Mouse (Mus musculus) CH12.LX (cell line): ENCODE measurements at regions not wholly inside any gene's neighbourhood (a gene's known extent, or its start where the extent isn't known, plus 50 kb on each side); places are given as distances from the start of the nearest gene placed in this dataset.

Source experiments
- DNase-seq: peaks from one replicate; pipeline ENCODE4 v3.0.0-alpha.2; 2013; ENCODE audit errors: extremely low read depth
- H3K27ac ChIP-seq: 2 replicates; pipeline ENCODE4 v1.5.1; 2012; ENCODE audit warnings: low read depth, mild to moderate bottlenecking, control low read depth, moderate library complexity; ENCODE audit not compliant: insufficient read depth
- H3K27me3 ChIP-seq: replicated peaks from 2 replicates; pipeline ENCODE3; 2012; ENCODE audit warnings: inconsistent platforms
- H3K36me3 ChIP-seq, 2 experiments: replicated peaks in 1 of 2; 2 replicates each; pipeline versions ENCODE3 to v1.6.1; 2012; ENCODE audit warnings: inconsistent platforms in 1 of 2, low read length in 1 of 2, mild to moderate bottlenecking in 1 of 2, mixed read lengths in 1 of 2, moderate library complexity in 1 of 2; ENCODE audit not compliant: control insufficient read depth in 1 of 2, insufficient read depth in 1 of 2
- H3K4me1 ChIP-seq, 2 experiments: 2 replicates each; pipeline ENCODE4 v1.6.1; 2012; ENCODE audit warnings: inconsistent platforms in 1 of 2, moderate library complexity in 1 of 2; ENCODE audit not compliant: insufficient read depth in 2 of 2, control insufficient read depth in 1 of 2
- H3K4me2 ChIP-seq: 2 replicates; pipeline ENCODE4 v1.6.1; 2012; ENCODE audit warnings: low read depth, mild to moderate bottlenecking, control low read depth; ENCODE audit not compliant: poor library complexity, insufficient read depth, severe bottlenecking
- H3K4me3 ChIP-seq, 3 experiments: fragments of 150-350 bp in 1 of 3; sonication (generic) in 1 of 3; replicated peaks in 1 of 3; 2 replicates each; pipeline versions ENCODE3 to v1.5.1; 2011 to 2012; ENCODE audit warnings: low read depth in 2 of 3, low read length in 2 of 3, mild to moderate bottlenecking in 2 of 3, moderate library complexity in 2 of 3, control low read depth in 1 of 3, improper control_type of control experiment in 1 of 3, inconsistent platforms in 1 of 3, mixed read lengths in 1 of 3; ENCODE audit not compliant: poor library complexity in 1 of 3
- H3K79me2 ChIP-seq: replicated peaks from 2 replicates; pipeline ENCODE4 v1.6.1; 2012; ENCODE audit warnings: mild to moderate bottlenecking, moderate library complexity; ENCODE audit not compliant: control insufficient read depth, poor library complexity, insufficient read depth, severe bottlenecking; ENCODE audit errors: extremely low read depth
- H3K9ac ChIP-seq: 2 replicates; pipeline ENCODE4 v1.6.1; 2012; ENCODE audit warnings: low read depth, mild to moderate bottlenecking, control low read depth, moderate library complexity; ENCODE audit not compliant: insufficient read depth
- H3K9me3 ChIP-seq: replicated peaks from 2 replicates; pipeline ENCODE3; 2012; ENCODE audit warnings: low read length, inconsistent platforms, mixed read lengths
- BHLHE40 ChIP-seq: IDR thresholded peaks from 2 replicates; pipeline ENCODE4 v1.6.1; 2011; ENCODE audit warnings: mild to moderate bottlenecking, low read depth, low read length, improper control_type of control experiment
- CHD1 ChIP-seq: IDR thresholded peaks from 2 replicates; pipeline ENCODE4 v1.6.1; 2012; ENCODE audit warnings: low read depth, low read length, improper control_type of control experiment, inconsistent platforms
- CHD2 ChIP-seq: IDR thresholded peaks from 2 replicates; pipeline ENCODE4 v1.6.1; 2011; ENCODE audit warnings: low read length, improper control_type of control experiment
- E2F4 ChIP-seq: IDR thresholded peaks from 2 replicates; pipeline ENCODE4 v1.6.1; 2011; ENCODE audit warnings: low read depth, low read length, improper control_type of control experiment; ENCODE audit not compliant: insufficient replicate concordance
- ELF1 ChIP-seq: IDR thresholded peaks from 2 replicates; pipeline ENCODE4 v1.6.1; 2014; ENCODE audit warnings: low read depth, mild to moderate bottlenecking, inconsistent platforms, low read length, improper control_type of control experiment
- HCFC1 ChIP-seq: IDR thresholded peaks from 2 replicates; pipeline ENCODE4 v1.6.1; 2012; ENCODE audit warnings: low read depth, mild to moderate bottlenecking, inconsistent platforms, low read length, improper control_type of control experiment
- KAT2A ChIP-seq: IDR thresholded peaks from 2 replicates; pipeline ENCODE4 v1.6.1; 2012; ENCODE audit warnings: low read length, improper control_type of control experiment, inconsistent platforms; ENCODE audit not compliant: insufficient replicate concordance
- MAX ChIP-seq: IDR thresholded peaks from 2 replicates; pipeline ENCODE4 v1.6.1; 2011; ENCODE audit warnings: low read length, improper control_type of control experiment
- MAZ ChIP-seq: IDR thresholded peaks from 2 replicates; pipeline ENCODE4 v1.6.1; 2012; ENCODE audit warnings: low read depth, mild to moderate bottlenecking, inconsistent platforms, low read length, improper control_type of control experiment, moderate library complexity
- MEF2A ChIP-seq: IDR thresholded peaks from 2 replicates; pipeline ENCODE4 v1.6.1; 2014; ENCODE audit warnings: low read depth, mild to moderate bottlenecking, inconsistent platforms, low read length, improper control_type of control experiment, borderline replicate concordance
- MYC ChIP-seq: IDR thresholded peaks from 2 replicates; pipeline ENCODE4 v1.6.1; 2011; ENCODE audit warnings: low read depth, mild to moderate bottlenecking, improper control_type of control experiment, low read length
- PAX5 ChIP-seq: IDR thresholded peaks from 2 replicates; pipeline ENCODE4 v1.6.1; 2012; ENCODE audit warnings: low read length, inconsistent platforms, mixed read lengths
- RAD21 ChIP-seq: IDR thresholded peaks from 2 replicates; pipeline ENCODE4 v1.6.1; 2011; ENCODE audit warnings: low read depth, mild to moderate bottlenecking, low read length, improper control_type of control experiment, moderate library complexity
- RCOR1 ChIP-seq: conservative IDR thresholded peaks from 2 replicates; pipeline ENCODE4 v1.6.1; 2012; ENCODE audit warnings: low read depth, mild to moderate bottlenecking, inconsistent platforms, low read length, improper control_type of control experiment
- SIN3A ChIP-seq: IDR thresholded peaks from 2 replicates; pipeline ENCODE4 v1.6.1; 2012; ENCODE audit warnings: low read length, improper control_type of control experiment, inconsistent platforms
- SMC3 ChIP-seq: IDR thresholded peaks from 2 replicates; pipeline ENCODE4 v1.6.1; 2011; ENCODE audit warnings: low read depth, low read length, improper control_type of control experiment
- TBP ChIP-seq: conservative IDR thresholded peaks from 2 replicates; pipeline ENCODE4 v1.6.1; 2011; ENCODE audit warnings: low read depth, low read length, improper control_type of control experiment
- TCF12 ChIP-seq: IDR thresholded peaks from 2 replicates; pipeline ENCODE4 v1.6.1; 2014; ENCODE audit warnings: low read depth, mild to moderate bottlenecking, inconsistent platforms, low read length, improper control_type of control experiment
- UBTF ChIP-seq: IDR thresholded peaks from 2 replicates; pipeline ENCODE4 v1.6.1; 2012; ENCODE audit warnings: low read depth, mild to moderate bottlenecking, inconsistent platforms, low read length, improper control_type of control experiment, moderate library complexity
- USF1 ChIP-seq: IDR thresholded peaks from 2 replicates; pipeline ENCODE4 v1.6.1; 2014; ENCODE audit warnings: low read depth, mild to moderate bottlenecking, inconsistent platforms, low read length, improper control_type of control experiment
- USF2 ChIP-seq: conservative IDR thresholded peaks from 2 replicates; pipeline ENCODE4 v1.6.1; 2011; ENCODE audit warnings: low read depth, low read length, improper control_type of control experiment
- ZC3H11A ChIP-seq: IDR thresholded peaks from 2 replicates; pipeline ENCODE4 v1.6.1; 2012; ENCODE audit warnings: low read depth, mild to moderate bottlenecking, inconsistent platforms, low read length, improper control_type of control experiment
- ZKSCAN1 ChIP-seq: IDR thresholded peaks from 2 replicates; pipeline ENCODE4 v1.6.1; 2012; ENCODE audit warnings: low read depth, inconsistent platforms, low read length, improper control_type of control experiment, borderline replicate concordance
- dilution Hi-C: fragments of 300-500 bp; cut with MboI; formaldehyde crosslinking; loops from 2 replicates; pipeline ENCODE4 v1.14.3; 2020; ENCODE audit warnings: low sequenced_read_pairs; ENCODE audit not compliant: extremely low pct_unique_long_range_greater_than_20kb, extremely low pct_ligation_motif_present
- in situ Hi-C: fragments of 300-500 bp; cut with MboI; formaldehyde crosslinking; loops from 3 replicates; pipeline ENCODE4 v1.14.3; 2019; ENCODE audit warnings: low sequenced_read_pairs, low pct_ligation_motif_present, low pct_unique_long_range_greater_than_20kb, mixed read lengths

DNA sequence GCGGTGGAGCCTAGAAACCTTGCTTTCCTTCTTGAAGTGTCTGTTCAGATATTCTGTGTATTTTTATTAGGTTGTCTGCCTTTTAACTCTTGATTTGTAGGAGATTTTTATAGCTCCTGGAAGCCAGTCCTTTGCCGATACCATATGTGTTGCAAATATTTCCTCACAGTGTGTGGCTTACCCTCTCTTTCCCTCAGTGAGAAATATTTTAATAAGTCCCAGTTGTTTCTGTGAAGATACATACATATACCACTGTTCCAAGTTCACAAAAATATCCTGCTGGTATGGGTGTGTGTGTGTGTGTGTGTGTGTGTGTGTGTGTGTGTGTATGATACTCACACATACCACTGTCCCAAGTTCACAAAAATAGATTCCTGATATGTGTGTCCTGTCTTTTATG, 199.0 kb downstream of the 3110018I06Rik start:
- TF ChIP-seq E2F4 (no peak), RCOR1 (no peak), MEF2A (no peak), ELF1 (no peak), MAX (no peak), RAD21 (no peak), MAZ (no peak), SIN3A (no peak)
- TF ChIP-seq, all 38 proteins: peak for 0
- dilution Hi-C loops, result no loop called here
- H3K4me3 ChIP-seq, result no peak overlapping the region

DNA sequence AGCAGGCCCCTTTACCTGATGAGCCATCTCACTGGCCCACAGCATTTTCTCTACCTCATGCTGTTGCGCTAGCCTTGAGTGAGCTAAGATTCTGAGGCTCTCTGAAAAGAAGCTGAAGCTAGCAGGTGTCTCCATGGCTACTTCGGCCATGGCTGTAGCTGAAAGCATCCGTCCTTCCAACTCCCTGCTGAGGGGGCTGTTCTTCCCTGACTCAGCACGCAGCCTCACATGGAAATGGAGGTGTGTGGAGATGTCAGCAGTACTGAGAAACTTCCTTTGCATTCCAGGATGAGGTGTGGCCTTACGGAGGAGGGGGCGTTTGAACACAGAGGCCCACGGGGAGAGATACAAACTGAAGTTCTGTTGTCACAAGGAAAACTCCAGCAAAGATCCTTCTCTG, 201.0 kb downstream of the 3110018I06Rik start:
- H3K4me1 ChIP-seq, result no peaks in the 10 kb centered on the region
- peaks cover 90% of the 10 kb centered on the region for H3K9me3 ChIP-seq
- dilution Hi-C loops (no loop called here), in situ Hi-C loops (no loop called here)
- no peak for DNase-seq
- H3K4me3 ChIP-seq, result no peak overlapping the region
- H3K27ac ChIP-seq, result no peak overlapping the region
- H3K4me2 ChIP-seq, result no peak overlapping the region
- no peaks in the 10 kb centered on the region for H3K27me3 ChIP-seq
- H3K36me3 ChIP-seq, result no peaks in the 10 kb centered on the region
- TF ChIP-seq HCFC1, result no peak
- no peak for TF ChIP-seq PAX5
- no peak for TF ChIP-seq ZC3H11A
- no peaks in the 10 kb centered on the region for H3K79me2 ChIP-seq
- no peak overlapping the region for H3K9ac ChIP-seq

More for the DNA sequence above, 199.0 kb downstream of the 3110018I06Rik start:
- DNase-seq, result no peak
- Histone ChIP-seq H3K79me2 (no peaks in the 10 kb centered on the region), H3K27me3 (no peaks in the 10 kb centered on the region), H3K9ac (no peak overlapping the region), H3K9me3 (peaks cover 86% of the 10 kb centered on the region), H3K27ac (no peak overlapping the region), H3K4me2 (no peak overlapping the region), H3K4me1 (no peaks in the 10 kb centered on the region), H3K36me3 (no peaks in the 10 kb centered on the region)
- in situ Hi-C loops, result no loop called here

DNA sequence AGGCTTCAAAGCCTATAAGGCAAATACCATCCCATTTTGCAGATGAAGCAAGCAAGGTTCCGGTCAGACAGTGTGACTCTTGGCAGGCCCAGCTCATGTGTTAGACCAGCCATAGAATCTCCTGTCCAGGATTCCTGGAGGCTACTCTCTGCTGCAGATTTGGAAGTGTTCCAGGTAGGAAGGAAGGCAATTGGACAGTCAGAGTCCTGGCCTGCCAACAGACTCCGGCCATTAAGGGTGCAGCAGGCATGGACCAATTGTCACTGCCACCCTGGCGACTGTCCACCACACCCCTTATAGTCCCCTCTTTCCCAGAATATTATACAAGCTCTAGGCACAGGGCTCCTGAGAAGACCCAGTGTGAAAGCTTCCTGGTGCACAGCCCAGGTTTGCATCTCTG, 201.6 kb downstream of the 3110018I06Rik start:
- Histone ChIP-seq H3K79me2 (no peaks in the 10 kb centered on the region), H3K4me3 (no peak overlapping the region), H3K36me3 (no peaks in the 10 kb centered on the region), H3K27me3 (no peaks in the 10 kb centered on the region), H3K4me1 (no peaks in the 10 kb centered on the region), H3K9ac (no peak overlapping the region), H3K9me3 (peaks cover 90% of the 10 kb centered on the region), H3K27ac (no peak overlapping the region), H3K4me2 (no peak overlapping the region)
- in situ Hi-C loops, result no loop called here
- no peak for DNase-seq
- TF ChIP-seq CHD1, result no peak
- TF ChIP-seq ZC3H11A, result no peak
- TF ChIP-seq PAX5, result no peak
- no peak for TF ChIP-seq ZKSCAN1
- TF ChIP-seq UBTF, result no peak
- no peak for TF ChIP-seq USF1
- TF ChIP-seq SIN3A, result no peak
- TF ChIP-seq ELF1, result no peak
- no peak for TF ChIP-seq CHD2
- TF ChIP-seq TCF12, result no peak
- TF ChIP-seq SMC3, result no peak
- TF ChIP-seq E2F4, result no peak
- no peak for TF ChIP-seq MYC
- no peak for TF ChIP-seq USF2
- no peak for TF ChIP-seq KAT2A
- no peak for TF ChIP-seq BHLHE40
- no peak for TF ChIP-seq RCOR1
- no peak for TF ChIP-seq TBP
- TF ChIP-seq, all 38 proteins: peak for 0
- dilution Hi-C loops, result no loop called here
